Mouse (Mus musculus) cortical plate, adult 2 months (tissue): ENCODE measurements at regions not wholly inside any gene's neighbourhood (a gene's known extent, or its start where the extent isn't known, plus 50 kb on each side); places are given as distances from the start of the nearest gene placed in this dataset.

Experiments
- CTCF ChIP-seq: fragments of 200-500 bp; IDR thresholded peaks from 2 replicates; pipeline ENCODE4 v1.5.1; 2011; ENCODE audit warnings: mild to moderate bottlenecking, control low read depth, low read length; ENCODE audit not compliant: insufficient read depth; ENCODE audit errors: extremely low read depth
- POLR2A ChIP-seq: fragments of 200-500 bp; IDR thresholded peaks from 2 replicates; pipeline ENCODE4 v1.6.1; 2011; ENCODE audit warnings: mild to moderate bottlenecking, low read length, control low read depth; ENCODE audit not compliant: insufficient read depth; ENCODE audit errors: extremely low read depth

GRCm38 (mm10) chr16:30677896-30678707 lies 78.6 kb downstream of the Fam43a start:
- TF ChIP-seq POLR2A: no peak
- TF ChIP-seq CTCF: no peak
